Mouse (Mus musculus): Measurements from ENCODE around the gene Slc30a6.

Slc30a6 gene

GRCm38 (mm10) chr17:74395383-74396065 is at the start of gene Slc30a6:
TSS of gene Slc30a6 (plus strand) at chr17:74395608.
- in situ Hi-C loops (cut with MboI, MseI): loop anchor here in 1 of 2 experiments (5.0 kb wide), 1 partner anchor 53 kb away; no protein-coding TSS in a partner anchor

GRCm38 (mm10) chr17:74363592-74363991 is 31.8 kb upstream of the Slc30a6 start:
- in situ Hi-C loops (cut with MboI, MseI): no loop called here

GRCm38 (mm10) chr17:74376916-74377315 is 18.5 kb upstream of the Slc30a6 start:
- in situ Hi-C loops (cut with MboI, MseI): no loop called here

GRCm38 (mm10) chr17:74386657-74387056 is 8.8 kb upstream of the Slc30a6 start:
- in situ Hi-C loops (cut with MboI, MseI): no loop called here

GRCm38 (mm10) chr17:74389847-74390246 is 5.6 kb upstream of the Slc30a6 start:
- in situ Hi-C loops (cut with MboI, MseI): no loop called here

- in situ Hi-C loops (cut with MboI, MseI): no loop called here
Observed at GRCm38 (mm10) chr17:74394381-74394780, 1.0 kb upstream of the Slc30a6 start.

GRCm38 (mm10) chr17:74394855-74395254 is 553 bp upstream of the Slc30a6 start:
- in situ Hi-C loops (cut with MboI, MseI): loop anchor here in 1 of 2 experiments (5.0 kb wide), 1 partner anchor 53 kb away; no protein-coding TSS in a partner anchor

- in situ Hi-C loops (cut with MboI, MseI): loop anchor here in 1 of 2 experiments (5.0 kb wide), 1 partner anchor 54 kb away; no protein-coding TSS in a partner anchor
Observed at GRCm38 (mm10) chr17:74396766-74397165, 1.4 kb downstream of the Slc30a6 start.

GRCm38 (mm10) chr17:74397173-74397572 is 1.8 kb downstream of the Slc30a6 start:
- in situ Hi-C loops (cut with MboI, MseI): loop anchor here in 1 of 2 experiments (5.0 kb wide), 1 partner anchor 55 kb away; no protein-coding TSS in a partner anchor

GRCm38 (mm10) chr17:74402486-74403222 is 7.2 kb downstream of the Slc30a6 start:
- in situ Hi-C loops (cut with MboI, MseI): loop anchor here in 1 of 2 experiments (5.0 kb wide), 1 partner anchor 80 kb away; the partner anchor contains the start of gene Dpy30

GRCm38 (mm10) chr17:74406487-74406886 is 11.1 kb downstream of the Slc30a6 start:
- in situ Hi-C loops (cut with MboI, MseI): no loop called here

GRCm38 (mm10) chr17:74409722-74410121 is 14.3 kb downstream of the Slc30a6 start:
- in situ Hi-C loops (cut with MboI, MseI): no loop called here

- in situ Hi-C loops (cut with MboI, MseI): no loop called here
Observed at GRCm38 (mm10) chr17:74413324-74413723, 17.9 kb downstream of the Slc30a6 start.

- in situ Hi-C loops (cut with MboI, MseI): no loop called here
Observed at GRCm38 (mm10) chr17:74414671-74415070, 19.3 kb downstream of the Slc30a6 start.

- in situ Hi-C loops (cut with MboI, MseI): no loop called here
Observed at GRCm38 (mm10) chr17:74416841-74417360, 21.5 kb downstream of the Slc30a6 start.

- in situ Hi-C loops (cut with MboI, MseI): no loop called here
Observed at GRCm38 (mm10) chr17:74418171-74418570, 22.8 kb downstream of the Slc30a6 start.

- in situ Hi-C loops (cut with MboI, MseI): no loop called here
Observed at GRCm38 (mm10) chr17:74420656-74421055, 25.2 kb downstream of the Slc30a6 start.

- in situ Hi-C loops (cut with MboI, MseI): loop anchor here in 1 of 2 experiments (25.0 kb wide), 1 partner anchor 588 kb away; the partner anchor contains the start of gene Ltbp1
Observed at GRCm38 (mm10) chr17:74424401-74425005, 29.1 kb downstream of the Slc30a6 start.

- in situ Hi-C loops (cut with MboI, MseI): loop anchor here in 1 of 2 experiments (25.0 kb wide), 1 partner anchor 582 kb away; the partner anchor contains the start of gene Ltbp1
Observed at GRCm38 (mm10) chr17:74430074-74430473, 34.7 kb downstream of the Slc30a6 start.

- in situ Hi-C loops (cut with MboI, MseI): loop anchor here in 1 of 2 experiments (25.0 kb wide), 1 partner anchor 581 kb away; the partner anchor contains the start of gene Ltbp1
Observed at GRCm38 (mm10) chr17:74431481-74431880, 36.1 kb downstream of the Slc30a6 start.

- in situ Hi-C loops (cut with MboI, MseI): loop anchor here in 1 of 2 experiments (25.0 kb wide), 1 partner anchor 580 kb away; the partner anchor contains the start of gene Ltbp1
Observed at GRCm38 (mm10) chr17:74432631-74433030, 37.2 kb downstream of the Slc30a6 start.
